Mouse (Mus musculus) adrenal gland, postnatal 4 days (tissue): Measurements from ENCODE around the gene Zbtb16. TPM values are rescaled to one million over a fixed set of nuclear protein-coding genes. Genes with fewer than 3 reads are reported as not detected.

Experiments used
- DNase-seq, 2 experiments: peaks; one replicate each; pipeline ENCODE4 v3.0.0; 2021 to 2022; ENCODE audit warnings: low spot score in 2 of 2, mixed read lengths in 2 of 2
- total RNA-seq, 2 experiments: library from RNA; stranded (reverse); gene quantifications; 2 replicates each; pipeline ENCODE4 v1.2.3; 2021

Gene Zbtb16
- total RNA-seq, 2 experiments from 2014 or later = 32.4 to 47.4 TPM

GRCm38 (mm10) chr9:48771504-48771903 is 64.5 kb downstream of the Zbtb16 start:
- no peak for DNase-seq

DNA sequence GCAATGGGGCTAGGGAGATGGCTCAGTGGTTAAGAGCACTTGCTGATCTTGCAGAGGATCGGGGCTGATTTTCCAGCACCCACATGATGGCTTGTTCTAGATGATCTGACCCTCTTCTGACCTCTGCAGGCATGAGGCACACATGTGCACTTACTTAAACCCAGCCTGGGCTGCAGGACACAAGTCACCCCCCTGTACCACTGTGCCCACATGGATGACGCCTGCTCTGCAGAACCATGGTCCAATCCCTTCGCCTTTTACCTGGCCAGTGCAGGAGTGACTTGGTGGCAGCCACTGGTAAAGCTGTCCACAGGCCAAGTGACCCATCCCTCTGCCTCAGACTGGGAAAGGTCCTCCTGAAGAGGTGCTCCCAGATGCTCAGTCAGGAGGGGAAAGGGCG is 67.1 kb downstream of the Zbtb16 start:
- no peak for DNase-seq

- no peak for DNase-seq
These were observed 68.2 kb downstream of the Zbtb16 start for GRCm38 (mm10) chr9:48767666-48768432.

GRCm38 (mm10) chr9:48765927-48766326 is 70.1 kb downstream of the Zbtb16 start:
- no peak for DNase-seq

GRCm38 (mm10) chr9:48764311-48764710 is 71.7 kb downstream of the Zbtb16 start:
- DNase-seq = no peak

GRCm38 (mm10) chr9:48761732-48762637 is 74.0 kb downstream of the Zbtb16 start:
- DNase-seq = no peak

- no peak for DNase-seq
These were observed 74.9 kb downstream of the Zbtb16 start for GRCm38 (mm10) chr9:48761175-48761556.

- peak in 1 of 2 experiments; percentile 32 for DNase-seq
These were observed 75.4 kb downstream of the Zbtb16 start for GRCm38 (mm10) chr9:48760449-48761174.

DNA sequence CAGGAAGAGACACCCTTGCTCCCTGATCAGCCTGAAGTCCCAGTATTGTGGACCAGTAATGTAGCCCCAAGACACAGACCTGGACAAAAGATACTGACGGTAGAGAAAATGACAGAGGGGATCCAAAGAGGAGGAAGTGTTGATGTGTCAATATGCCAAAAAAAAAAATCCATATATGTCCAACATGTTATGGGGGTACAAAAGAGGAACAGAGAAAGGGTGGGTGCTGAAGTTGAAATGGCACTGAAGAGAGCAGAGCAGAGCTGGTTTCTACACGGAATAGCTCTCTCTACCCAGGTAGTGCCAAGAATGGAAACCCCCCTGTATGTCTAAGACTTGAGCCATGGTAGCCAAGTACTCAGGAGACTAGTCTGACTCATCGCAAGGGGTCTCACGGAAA is 76.9 kb downstream of the Zbtb16 start:
- DNase-seq = no peak

- no peak for DNase-seq
These were observed 78.1 kb downstream of the Zbtb16 start for GRCm38 (mm10) chr9:48757650-48758580.

- no peak for DNase-seq
These were observed 79.7 kb downstream of the Zbtb16 start for GRCm38 (mm10) chr9:48756261-48756812.

GRCm38 (mm10) chr9:48755438-48756070 is 80.5 kb downstream of the Zbtb16 start:
- DNase-seq = no peak

DNA sequence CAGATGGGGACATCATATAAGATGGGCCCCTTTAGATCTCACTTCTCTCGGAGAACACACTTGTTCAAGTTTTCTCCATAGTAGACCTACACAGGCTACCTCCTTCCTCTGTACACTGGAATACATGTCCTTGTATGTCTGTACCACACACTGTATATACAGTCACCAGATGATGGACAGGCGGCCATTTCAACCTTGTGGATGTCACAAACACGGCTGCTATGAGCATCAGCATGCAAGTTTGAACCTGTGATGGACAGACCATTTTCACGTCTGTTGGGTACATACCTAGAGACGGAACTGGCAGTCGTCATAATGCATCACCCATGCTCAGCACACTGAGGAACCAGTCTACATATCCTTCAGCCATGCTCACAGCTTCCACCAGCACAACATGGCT is 81.6 kb downstream of the Zbtb16 start:
- no peak for DNase-seq

- DNase-seq = no peak
These were observed 82.1 kb downstream of the Zbtb16 start for GRCm38 (mm10) chr9:48753881-48754280.

DNA sequence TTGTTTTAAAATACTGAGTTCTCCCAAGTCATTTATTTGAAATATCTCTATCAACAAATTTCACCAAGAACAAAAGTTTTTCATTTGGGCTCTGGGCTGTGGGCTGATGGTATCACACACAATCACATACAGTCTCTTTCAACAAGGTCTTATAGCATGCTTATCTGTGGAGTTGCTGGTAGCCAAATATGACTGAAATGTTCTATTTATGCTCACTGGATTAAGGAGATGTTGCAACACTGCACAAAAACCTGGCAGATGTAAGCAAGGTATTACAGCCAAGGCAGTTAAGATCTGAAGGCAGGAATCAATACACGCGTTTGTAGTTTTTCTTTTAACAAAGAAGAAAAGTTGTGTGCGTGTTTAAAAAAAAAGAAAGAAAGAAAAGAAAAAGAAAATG is 84.1 kb downstream of the Zbtb16 start:
- DNase-seq = no peak

- DNase-seq = no peak
These were observed 86.4 kb downstream of the Zbtb16 start for GRCm38 (mm10) chr9:48749666-48750065.

- DNase-seq = no peak
These were observed 86.9 kb downstream of the Zbtb16 start for GRCm38 (mm10) chr9:48749168-48749567.

DNA sequence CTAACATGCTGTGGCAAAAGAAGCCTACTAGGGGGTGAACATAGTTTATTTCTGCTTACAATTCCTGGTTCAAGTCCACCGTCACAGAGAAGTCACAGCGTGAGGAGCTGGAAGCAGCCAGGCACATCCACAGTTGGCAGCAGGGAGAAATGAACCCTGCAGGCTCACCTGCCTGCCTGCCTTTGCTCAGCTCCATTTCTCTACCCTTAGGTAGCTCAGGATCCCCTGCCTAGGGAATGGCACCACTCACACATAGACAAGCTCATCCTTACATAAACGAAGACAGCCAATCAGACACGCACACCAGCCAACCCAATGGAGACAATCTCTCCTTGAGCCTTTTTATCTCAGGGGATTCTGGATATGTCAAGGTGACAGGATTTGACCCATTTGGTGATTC is 87.3 kb downstream of the Zbtb16 start:
- DNase-seq = no peak

DNA sequence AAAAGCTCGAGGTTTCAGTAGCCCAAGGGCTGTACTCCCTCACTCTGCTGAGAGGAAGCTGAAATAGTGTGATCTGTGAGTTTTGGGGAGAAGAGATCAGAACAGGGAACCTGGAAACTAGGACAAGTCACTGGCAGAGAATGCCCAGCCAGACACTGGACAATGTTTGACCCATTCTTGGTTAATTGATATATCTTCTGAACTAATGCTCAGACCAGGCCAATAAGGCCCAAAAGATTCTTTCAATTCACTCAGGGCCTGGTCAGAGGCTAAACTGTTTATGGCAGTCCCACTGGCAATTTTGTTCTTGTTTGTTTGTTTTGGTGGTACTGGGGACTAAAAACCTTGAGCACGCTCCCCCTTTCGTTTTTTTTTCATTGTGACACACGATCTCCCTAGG is 87.8 kb downstream of the Zbtb16 start:
- DNase-seq = no peak

- DNase-seq = no peak
These were observed 89.5 kb downstream of the Zbtb16 start for GRCm38 (mm10) chr9:48746506-48746905.
